ENCODE assay signal across 23 mouse cellular contexts in the genomic region with DNA sequence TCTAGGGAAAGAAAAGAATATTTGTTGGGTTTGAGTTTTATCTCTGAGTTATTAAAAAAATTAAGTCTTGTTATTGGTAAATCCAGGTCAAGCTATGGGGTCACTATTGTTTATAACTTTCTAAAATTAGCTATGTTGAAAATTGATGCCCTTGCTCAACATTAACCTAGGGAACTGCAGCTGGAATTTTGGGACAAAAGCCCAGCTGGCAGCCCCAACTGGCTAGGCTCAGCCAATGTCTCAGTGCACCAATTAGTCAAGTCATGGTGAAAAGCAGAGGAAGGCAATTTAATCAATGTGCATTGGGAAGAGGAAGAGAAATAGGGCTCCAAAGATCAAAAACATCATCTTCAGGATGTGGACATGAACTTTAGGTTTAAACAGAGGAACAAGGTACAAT.
DNase-seq lines count a peak whose midpoint lies in the region; ATAC-seq lines count a peak whose summit lies in the region.
"Had no signal": no experiment of that assay in that cellular context is flagged by ENCODE, and none has a peak within 500 bp of the region (broad histone marks: within the 10 kb centered on the region; RNA-seq: fewer than 3 reads in every experiment).

No protein-coding gene starts in this region.

- no peaks in the 10 kb centered on the region for H3K27me3 ChIP-seq in neural tube, embryonic 15.5 days (replicated peaks)
- H3K27me3 ChIP-seq: hindbrain, embryonic 13.5 days; kidney, embryonic 15.5 days; limb, embryonic 15.5 days; neural tube, embryonic 13.5 days; stomach, embryonic 15.5 days had no signal

- no peak overlapping the region for H3K4me3 ChIP-seq in neural tube, embryonic 15.5 days (replicated peaks)
- H3K4me3 ChIP-seq: hindbrain, embryonic 13.5 days; kidney, embryonic 15.5 days; limb, embryonic 15.5 days; midbrain, embryonic 10.5 days; myocyte; neural tube, embryonic 13.5 days; stomach, embryonic 15.5 days had no signal

- H3K36me3 ChIP-seq in neural tube, embryonic 15.5 days = no peaks in the 10 kb centered on the region
- H3K36me3 ChIP-seq: hindbrain, embryonic 13.5 days; kidney, embryonic 15.5 days; limb, embryonic 15.5 days; midbrain, embryonic 10.5 days; neural tube, embryonic 13.5 days; stomach, embryonic 15.5 days had no signal

- ATAC-seq in neural tube, embryonic 15.5 days (ENCODE audit: low FRiP score) = no peak
- ATAC-seq: forebrain, embryonic 16.5 days; midbrain, embryonic 16.5 days had no signal

- no peak overlapping the region for H3K9ac ChIP-seq in neural tube, embryonic 15.5 days (replicated peaks)
- H3K9ac ChIP-seq: hindbrain, embryonic 13.5 days; kidney, embryonic 15.5 days; limb, embryonic 15.5 days; neural tube, embryonic 13.5 days; stomach, embryonic 15.5 days had no signal

- no peak overlapping the region for H3K4me2 ChIP-seq in neural tube, embryonic 15.5 days
- H3K4me2 ChIP-seq: hindbrain, embryonic 13.5 days; kidney, embryonic 15.5 days; limb, embryonic 15.5 days; neural tube, embryonic 13.5 days; stomach, embryonic 15.5 days had no signal

- DNase-seq in adrenal gland, postnatal 14 days = peak; percentile 48
- DNase-seq in adrenal gland, adult (ENCODE audit: inconsistent age in 2 of 2, low spot score in 1 of 2) = no peak
- peak; percentile 19 for DNase-seq in gastrocnemius, postnatal 10 days
- DNase-seq in gastrocnemius, postnatal 36 days = no peak
- peak; percentile 5 for DNase-seq in NIH3T3 (ENCODE audit: low read depth)
- peak; percentile 17 for DNase-seq in lung, postnatal 14 days
- no peak for DNase-seq in heart, adult 8-10 months (ENCODE audit: low spot score)
- DNase-seq: cerebellum, adult 11-12 months; kidney, adult 11 months; kidney, postnatal 4 days; layer of hippocampus, adult 9-11 months; thymus, adult 18-20 months; thymus, postnatal 36 days had no signal

- no peaks in the 10 kb centered on the region for H3K9me3 ChIP-seq in neural tube, embryonic 15.5 days (replicated peaks)
- H3K9me3 ChIP-seq: hindbrain, embryonic 13.5 days; kidney, embryonic 15.5 days; limb, embryonic 15.5 days; midbrain, embryonic 10.5 days; neural tube, embryonic 13.5 days; stomach, embryonic 15.5 days had no signal

- intact Hi-C loops in gastrocnemius, postnatal 36 days (cut with DNase I) = no loop called here

- no peaks in the 10 kb centered on the region for H3K4me1 ChIP-seq in neural tube, embryonic 15.5 days
- H3K4me1 ChIP-seq: hindbrain, embryonic 13.5 days; kidney, embryonic 15.5 days; limb, embryonic 15.5 days; midbrain, embryonic 10.5 days; neural tube, embryonic 13.5 days; stomach, embryonic 15.5 days had no signal

- H3K27ac ChIP-seq in neural tube, embryonic 15.5 days (replicated peaks) = no peak overlapping the region
- H3K27ac ChIP-seq: hindbrain, embryonic 13.5 days; kidney, embryonic 15.5 days; limb, embryonic 15.5 days; midbrain, embryonic 10.5 days; neural tube, embryonic 13.5 days; stomach, embryonic 15.5 days had no signal

Comparison
In these comparisons a context has a peak if more than half of its experiments do, and no peak if none do; other contexts are left out.
1. DNase-seq: peak in adrenal gland, postnatal 14 days (single experiment), gastrocnemius, postnatal 10 days (single experiment), NIH3T3 (single experiment) and lung, postnatal 14 days (single experiment); none in adrenal gland, adult (0 of 2), gastrocnemius, postnatal 36 days (0 of 2) and heart, adult 8-10 months (single experiment).